Mouse (Mus musculus): ENCODE results near the gene B230217C12Rik.

DNA sequence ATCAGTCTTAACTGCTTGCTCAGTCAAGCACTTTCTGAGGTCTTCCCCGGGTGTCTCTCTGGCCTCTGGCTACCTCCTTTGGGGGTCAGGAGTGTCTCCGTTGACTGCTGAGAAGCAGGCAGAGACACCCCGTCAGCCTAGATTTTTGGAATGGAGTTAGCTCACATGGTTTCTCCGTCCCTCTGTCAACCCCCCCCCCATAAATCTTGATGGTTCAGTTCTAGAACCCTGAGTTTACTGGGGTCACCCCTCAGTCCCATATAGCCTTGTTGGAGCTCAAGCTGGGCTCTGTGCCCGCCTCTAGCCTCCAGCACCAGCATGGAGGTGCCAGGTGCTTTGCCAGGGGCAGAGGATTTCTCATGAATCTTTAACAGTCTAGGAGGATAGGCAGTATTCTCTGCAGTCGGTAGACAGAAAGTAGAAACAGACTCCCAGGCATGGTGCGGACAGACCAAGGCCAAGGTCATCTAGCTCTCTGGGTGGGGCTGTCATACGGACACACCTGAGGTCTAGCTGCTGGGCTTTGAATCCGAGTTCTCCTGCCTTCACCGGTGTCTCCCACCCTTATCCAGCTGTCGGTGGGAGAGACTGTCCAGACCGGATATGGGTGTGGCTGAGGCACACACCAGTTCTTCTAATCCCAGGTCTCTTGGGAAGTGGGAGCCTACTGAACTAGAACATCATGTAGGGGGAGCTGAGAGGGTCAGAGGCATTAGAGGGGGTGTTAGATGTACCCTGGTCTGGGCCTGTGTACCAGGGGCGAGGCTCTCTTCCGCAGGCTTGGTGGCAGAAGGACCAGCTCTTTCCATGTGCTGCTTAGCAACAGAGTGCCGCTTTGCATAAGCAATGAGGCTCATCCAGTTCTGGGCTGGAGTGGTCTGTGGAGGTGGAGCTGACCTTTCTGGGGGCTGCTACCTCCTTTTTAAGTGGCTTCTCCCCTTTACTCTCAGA, 34.6 kb upstream of the B230217C12Rik start:
- no peak for TF ChIP-seq POLR2A (IDR thresholded peaks at IDR 0.05; ENCODE audit: insufficient read depth, low read depth, low read length)
- TF ChIP-seq CTCF (IDR thresholded peaks at IDR 0.05; ENCODE audit: insufficient read depth, low read depth, low read length) = no peak

Measured in olfactory bulb, adult 2 months (tissue).